Mouse (Mus musculus) c-Kit-negative CD71-positive TER-119-positive erythroid progenitor cells, embryonic 14.5 days (primary cell): ENCODE data around the gene Saa2.
"Not testable (repeated sequence)": the region's sequence is repeated elsewhere in the genome, so short reads cannot be mapped to it uniquely, and the experiment has no call there.

Source experiments
- DNase-seq: peaks from one replicate; pipeline ENCODE4 v3.0.0-alpha.2; 2013; ENCODE audit warnings: low read depth, low spot score

Gene Saa2

GRCm38 (mm10) chr7:46751490-46751889, at the start of gene Saa2:
TSS of gene Saa2 (plus strand) at chr7:46751790.
- no peak for DNase-seq

- DNase-seq = peak; percentile 78
Observed at GRCm38 (mm10) chr7:46710390-46710844, 41.2 kb upstream of the Saa2 start, which contains the start of gene Saal1. TSS of gene Saal1 (minus strand) at chr7:46710680.

- no peak for DNase-seq
Observed at GRCm38 (mm10) chr7:46712250-46712649, 39.3 kb upstream of the Saa2 start.

- peak; percentile 58 for DNase-seq
Observed at GRCm38 (mm10) chr7:46714518-46714917, 37.1 kb upstream of the Saa2 start.

- no peak for DNase-seq
Observed at GRCm38 (mm10) chr7:46715600-46715999, 36.0 kb upstream of the Saa2 start, which contains the start of gene Saa3. TSS of gene Saa3 (minus strand) at chr7:46715700.

- no peak for DNase-seq
Observed at GRCm38 (mm10) chr7:46716897-46717296, 34.7 kb upstream of the Saa2 start.

GRCm38 (mm10) chr7:46718591-46719270, 32.9 kb upstream of the Saa2 start:
- DNase-seq = no peak

- DNase-seq = no peak
Observed at GRCm38 (mm10) chr7:46719526-46719925, 32.1 kb upstream of the Saa2 start.

- DNase-seq = no peak
Observed at GRCm38 (mm10) chr7:46720460-46720859, 31.1 kb upstream of the Saa2 start.

GRCm38 (mm10) chr7:46723354-46723753, 28.2 kb upstream of the Saa2 start:
- no peak for DNase-seq

- DNase-seq = no peak
Observed at GRCm38 (mm10) chr7:46723849-46724248, 27.7 kb upstream of the Saa2 start.

GRCm38 (mm10) chr7:46724396-46724795, 27.2 kb upstream of the Saa2 start:
- no peak for DNase-seq

- no peak for DNase-seq
Observed at GRCm38 (mm10) chr7:46727584-46727983, 24.0 kb upstream of the Saa2 start.

- DNase-seq = no peak
Observed at GRCm38 (mm10) chr7:46732458-46732857, 19.1 kb upstream of the Saa2 start, which contains the start of gene Saa4. TSS of gene Saa4 (minus strand) at chr7:46732603.

- no peak for DNase-seq
Observed at GRCm38 (mm10) chr7:46734983-46735382, 16.6 kb upstream of the Saa2 start.

GRCm38 (mm10) chr7:46738561-46739460, 12.8 kb upstream of the Saa2 start:
- DNase-seq = no peak

- not testable (repeated sequence) for DNase-seq
Observed at GRCm38 (mm10) chr7:46740041-46740440, 11.5 kb upstream of the Saa2 start.

- not testable (repeated sequence) for DNase-seq
Observed at GRCm38 (mm10) chr7:46742880-46743279, 8.7 kb upstream of the Saa2 start, which contains the start of gene Saa1. TSS of gene Saa1 (minus strand) at chr7:46742980.

GRCm38 (mm10) chr7:46745816-46746215, 5.8 kb upstream of the Saa2 start:
- no peak for DNase-seq

- DNase-seq = no peak
Observed at GRCm38 (mm10) chr7:46746381-46746780, 5.2 kb upstream of the Saa2 start.

GRCm38 (mm10) chr7:46748459-46748858, 3.1 kb upstream of the Saa2 start:
- DNase-seq = no peak

GRCm38 (mm10) chr7:46761049-46761795, 9.6 kb downstream of the Saa2 start:
- DNase-seq = peak; percentile 4
